Comparison of ENCODE assay signal across 25 mouse cellular contexts in the genomic region with DNA sequence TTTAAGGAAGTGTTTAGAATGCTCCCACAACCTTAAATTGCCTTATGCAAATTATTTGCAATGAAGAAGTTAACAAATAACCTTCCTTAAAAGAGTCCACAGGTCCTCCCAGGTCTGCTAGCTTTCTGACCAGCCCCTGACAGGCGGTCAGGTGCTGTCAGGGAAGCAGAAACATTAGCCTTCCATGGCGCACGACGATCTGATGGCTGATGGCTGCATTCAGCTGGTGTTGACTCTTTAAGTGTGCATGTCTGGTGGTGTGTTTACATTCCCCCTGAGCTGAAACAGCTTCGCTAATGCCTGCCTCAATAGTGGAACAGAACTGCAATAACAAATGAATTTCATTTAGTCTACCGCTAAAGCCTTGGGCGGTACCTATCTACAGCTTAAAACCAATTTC. TPM values are rescaled to one million over a fixed set of nuclear protein-coding genes. Genes with fewer than 3 reads are reported as not detected.
DNase-seq lines count a peak whose midpoint lies in the region; ATAC-seq lines count a peak whose summit lies in the region.
"Had no signal": no experiment of that assay in that cellular context is flagged by ENCODE, and none has a peak within 500 bp of the region (broad histone marks: within the 10 kb centered on the region; RNA-seq: fewer than 3 reads in every experiment).

No protein-coding gene starts in this region.

- peaks cover 6% of the 10 kb centered on the region for H3K36me3 ChIP-seq in hindbrain, embryonic 15.5 days
- H3K36me3 ChIP-seq in hindbrain, embryonic 12.5 days: peaks cover 17% of the 10 kb centered on the region
- H3K36me3 ChIP-seq in kidney, embryonic 16.5 days (ENCODE audit: insufficient read depth, low read length): peaks cover 9% of the 10 kb centered on the region
- H3K36me3 ChIP-seq in kidney, embryonic 14.5 days (ENCODE audit: control insufficient read depth, insufficient read depth, low read length): peaks cover 13% of the 10 kb centered on the region; the same call in 1 of the 2 replicates
- no peaks in the 10 kb centered on the region; the same call in 1 of the 2 replicates for H3K36me3 ChIP-seq in neural tube, embryonic 14.5 days (ENCODE audit: control insufficient read depth, insufficient read depth, low read length)

- H3K9ac ChIP-seq in hindbrain, embryonic 15.5 days: no peak overlapping the region
- no peak overlapping the region for H3K9ac ChIP-seq in hindbrain, embryonic 12.5 days
- no peak overlapping the region for H3K9ac ChIP-seq in kidney, embryonic 16.5 days (replicated peaks; ENCODE audit: low read length)
- no peak overlapping the region for H3K9ac ChIP-seq in kidney, embryonic 14.5 days (ENCODE audit: low read depth, low read length)
- H3K9ac ChIP-seq in neural tube, embryonic 14.5 days (replicated peaks; ENCODE audit: low read depth, low read length): no peak overlapping the region
- H3K9ac ChIP-seq: embryonic facial prominence, embryonic 12.5 days; forebrain, embryonic 15.5 days; heart, embryonic 12.5 days; lung, embryonic 15.5 days had no signal

- H3K4me2 ChIP-seq in hindbrain, embryonic 15.5 days: no peak overlapping the region
- no peak overlapping the region for H3K4me2 ChIP-seq in hindbrain, embryonic 12.5 days (replicated peaks)
- no peak overlapping the region for H3K4me2 ChIP-seq in kidney, embryonic 16.5 days (replicated peaks; ENCODE audit: low read depth, low read length)
- no peak overlapping the region for H3K4me2 ChIP-seq in kidney, embryonic 14.5 days (replicated peaks; ENCODE audit: low read depth, low read length)
- H3K4me2 ChIP-seq in neural tube, embryonic 14.5 days (ENCODE audit: low read depth, low read length): no peak overlapping the region
- H3K4me2 ChIP-seq: embryonic facial prominence, embryonic 12.5 days; forebrain, embryonic 15.5 days; heart, embryonic 12.5 days; lung, embryonic 15.5 days had no signal

- DNase-seq in neural tube, embryonic 10.5 days (ENCODE audit: extremely low spot score, low spot score): no peak
- no peak for DNase-seq in layer of hippocampus, adult 18-20 months (ENCODE audit: low spot score in 2 of 2)
- DNase-seq: adrenal gland, postnatal 10 days; cerebellum, adult 11-12 months; cerebellum, adult 9-11 months; embryo, embryonic 11 days; heart, adult 2 months; kidney, postnatal 10 days; right cerebral cortex, adult 18-20 months; spleen, adult 18-20 months; thymus, postnatal 4 days had no signal

- no peaks in the 10 kb centered on the region for H3K4me1 ChIP-seq in hindbrain, embryonic 15.5 days (replicated peaks)
- H3K4me1 ChIP-seq in hindbrain, embryonic 12.5 days: no peaks in the 10 kb centered on the region
- 0 out of 2 replicates have a peak, but pooled peaks cover 3% of the 10 kb centered on the region for H3K4me1 ChIP-seq in kidney, embryonic 16.5 days (ENCODE audit: insufficient read depth, low read length)
- no peaks in the 10 kb centered on the region for H3K4me1 ChIP-seq in kidney, embryonic 14.5 days (ENCODE audit: control insufficient read depth, insufficient read depth, low read length)
- no peaks in the 10 kb centered on the region for H3K4me1 ChIP-seq in neural tube, embryonic 14.5 days (ENCODE audit: control insufficient read depth, insufficient read depth, low read length)
- H3K4me1 ChIP-seq: embryonic facial prominence, embryonic 12.5 days; forebrain, embryonic 15.5 days; heart, embryonic 12.5 days; lung, embryonic 15.5 days had no signal

- 72% methylated on average over 7 of the region's 7 CpGs for WGBS in hindbrain, embryonic 15.5 days
- WGBS in hindbrain, embryonic 12.5 days: 85% methylated on average over 7 of the region's 7 CpGs
- WGBS in kidney, embryonic 16.5 days: 65% methylated on average over 7 of the region's 7 CpGs
- WGBS in kidney, embryonic 14.5 days: 77% methylated on average over 7 of the region's 7 CpGs
- 73% methylated on average over 7 of the region's 7 CpGs for WGBS in neural tube, embryonic 14.5 days

- no peak overlapping the region for H3K4me3 ChIP-seq in hindbrain, embryonic 15.5 days
- no peak overlapping the region for H3K4me3 ChIP-seq in hindbrain, embryonic 12.5 days
- H3K4me3 ChIP-seq in kidney, embryonic 16.5 days (ENCODE audit: low read length): no peak overlapping the region
- no peak overlapping the region for H3K4me3 ChIP-seq in kidney, embryonic 14.5 days (ENCODE audit: low read length)
- no peak overlapping the region for H3K4me3 ChIP-seq in neural tube, embryonic 14.5 days (ENCODE audit: low read depth, low read length)
- H3K4me3 ChIP-seq: embryonic facial prominence, embryonic 12.5 days; forebrain, embryonic 15.5 days; heart, adult 2 months; heart, embryonic 12.5 days; lung, embryonic 15.5 days; midbrain, embryonic 10.5 days had no signal

- no peak overlapping the region for H3K27ac ChIP-seq in hindbrain, embryonic 15.5 days (replicated peaks)
- no peak overlapping the region for H3K27ac ChIP-seq in hindbrain, embryonic 12.5 days
- 0 out of 2 replicates have a peak overlapping the region, but pooled peaks have one; percentile 44 for H3K27ac ChIP-seq in kidney, embryonic 16.5 days (ENCODE audit: low read length)
- H3K27ac ChIP-seq in kidney, embryonic 14.5 days (ENCODE audit: low read depth, low read length): no peak overlapping the region
- H3K27ac ChIP-seq in neural tube, embryonic 14.5 days (ENCODE audit: low read depth, low read length): no peak overlapping the region
- H3K27ac ChIP-seq: embryonic facial prominence, embryonic 12.5 days; forebrain, embryonic 15.5 days; heart, adult 2 months; lung, embryonic 15.5 days; midbrain, embryonic 10.5 days had no signal

- H3K9me3 ChIP-seq in hindbrain, embryonic 15.5 days: no peaks in the 10 kb centered on the region
- H3K9me3 ChIP-seq in hindbrain, embryonic 12.5 days (replicated peaks): no peaks in the 10 kb centered on the region
- no peaks in the 10 kb centered on the region for H3K9me3 ChIP-seq in kidney, embryonic 16.5 days (ENCODE audit: low read length)
- H3K9me3 ChIP-seq in kidney, embryonic 14.5 days (ENCODE audit: control insufficient read depth, low read length): no peaks in the 10 kb centered on the region
- no peaks in the 10 kb centered on the region for H3K9me3 ChIP-seq in neural tube, embryonic 14.5 days (ENCODE audit: control insufficient read depth, low read length)
- H3K9me3 ChIP-seq: embryonic facial prominence, embryonic 12.5 days; forebrain, embryonic 15.5 days; heart, embryonic 12.5 days; lung, embryonic 15.5 days; midbrain, embryonic 10.5 days had no signal

- H3K27me3 ChIP-seq in hindbrain, embryonic 15.5 days: no peaks in the 10 kb centered on the region
- H3K27me3 ChIP-seq in hindbrain, embryonic 12.5 days: no peaks in the 10 kb centered on the region
- H3K27me3 ChIP-seq in kidney, embryonic 16.5 days (ENCODE audit: insufficient read depth, low read length): no peaks in the 10 kb centered on the region
- no peaks in the 10 kb centered on the region for H3K27me3 ChIP-seq in kidney, embryonic 14.5 days (ENCODE audit: control insufficient read depth, insufficient read depth, low read length)
- H3K27me3 ChIP-seq in neural tube, embryonic 14.5 days (ENCODE audit: control insufficient read depth, insufficient read depth, low read length): no peaks in the 10 kb centered on the region
- H3K27me3 ChIP-seq: embryonic facial prominence, embryonic 12.5 days; forebrain, embryonic 15.5 days; heart, embryonic 12.5 days; lung, embryonic 15.5 days; Patski had no signal

- peak; percentile 51; the same call in 1 of the 2 replicates for ATAC-seq in hindbrain, embryonic 15.5 days (ENCODE audit: low FRiP score, low read depth)
- no peak for ATAC-seq in hindbrain, embryonic 12.5 days (ENCODE audit: low FRiP score)
- 0 out of 2 replicates have a peak, but pooled peaks have one; percentile 57 for ATAC-seq in kidney, embryonic 16.5 days (ENCODE audit: low FRiP score, low TSS enrichment)
- no peak for ATAC-seq in kidney, embryonic 14.5 days (ENCODE audit: low FRiP score, low TSS enrichment)
- ATAC-seq in neural tube, embryonic 14.5 days (ENCODE audit: low read depth): peak; percentile 34; the same call in 1 of the 2 replicates
- ATAC-seq: forebrain, embryonic 15.5 days; inflammation-experienced regulatory T-cells, adult 6 months; Patski had no signal

RNA-seq across cellular contexts. Expression of a gene that starts 22.4 kb away (rescaled TPM):
- polyA plus RNA-seq in hindbrain, embryonic 15.5 days (2015; fragmentation: Nextera tagmentation; extraction: Ambion mirVana): 60.5 and 66.8 TPM in 2 replicates
- polyA plus RNA-seq in hindbrain, embryonic 12.5 days (2016; fragmentation: Nextera tagmentation; extraction: Ambion mirVana): 55.0 and 57.0 TPM in 2 replicates
- 73.1 and 74.1 TPM in 2 replicates for polyA plus RNA-seq in kidney, embryonic 16.5 days (2015; fragmentation: Nextera tagmentation; extraction: Ambion mirVana)
- polyA plus RNA-seq in kidney, embryonic 14.5 days (2014; fragmentation: Nextera tagmentation; extraction: Ambion mirVana): 52.2 and 61.8 TPM in 2 replicates
- polyA plus RNA-seq in neural tube, embryonic 14.5 days (2014; fragmentation: Nextera tagmentation; extraction: Ambion mirVana): 89.7 TPM in 2 replicates
- 10 to 100 TPM; 25.5 to 26.0 TPM for total RNA-seq in layer of hippocampus, adult 18-20 months (2021)
- total RNA-seq: MEL; monocyte, adult 5-6 weeks had no signal
- polyA plus RNA-seq: inflammation-experienced regulatory T-cells, adult 6 months had no signal

Comparison
In these comparisons a context has a peak if more than half of its experiments do, and no peak if none do; other contexts are left out.
1. ATAC-seq: peak in hindbrain, embryonic 15.5 days (single experiment), kidney, embryonic 16.5 days (single experiment) and neural tube, embryonic 14.5 days (single experiment); none in hindbrain, embryonic 12.5 days (single experiment) and kidney, embryonic 14.5 days (single experiment).